Mouse (Mus musculus) ES-E14 (cell line): ENCODE data around the gene Gstt4. TPM values are rescaled to one million over a fixed set of nuclear protein-coding genes. Genes with fewer than 3 reads are reported as not detected.

Source experiments
- DNase-seq: peaks from one replicate; pipeline ENCODE4 v3.0.0-alpha.2; 2013; ENCODE audit warnings: low read depth, low spot score
- H3K27ac ChIP-seq: 2 replicates; pipeline ENCODE4 v1.5.1; 2012; ENCODE audit warnings: low read depth, mild to moderate bottlenecking, low read length, moderate library complexity, mixed read lengths; ENCODE audit not compliant: poor library complexity, insufficient read depth, severe bottlenecking
- H3K36me3 ChIP-seq: 2 replicates; pipeline ENCODE4 v1.6.1; 2012; ENCODE audit warnings: mild to moderate bottlenecking, low read length, moderate library complexity, mixed read lengths; ENCODE audit not compliant: control insufficient read depth, poor library complexity, insufficient read depth, severe bottlenecking
- H3K4me1 ChIP-seq, 2 experiments: fragments of 150-350 bp in 1 of 2; sonication (generic) in 1 of 2; 2 replicates each; pipeline ENCODE4 v1.6.1; 2012; ENCODE audit warnings: low read length in 2 of 2, mild to moderate bottlenecking in 1 of 2, mixed read lengths in 1 of 2; ENCODE audit not compliant: control insufficient read depth in 2 of 2, insufficient read depth in 2 of 2, poor library complexity in 1 of 2
- H3K4me3 ChIP-seq, 2 experiments: fragments of 150-350 bp in 1 of 2; sonication (generic) in 1 of 2; 2 replicates each; pipeline ENCODE4 v1.5.1; 2012; ENCODE audit warnings: low read length in 2 of 2, low read depth in 1 of 2, mild to moderate bottlenecking in 1 of 2, mixed read lengths in 1 of 2; ENCODE audit not compliant: insufficient read depth in 1 of 2, poor library complexity in 1 of 2, severe bottlenecking in 1 of 2
- H3K9ac ChIP-seq: 2 replicates; pipeline ENCODE4 v1.6.1; 2012; ENCODE audit warnings: low read depth, mild to moderate bottlenecking, low read length, mixed read lengths; ENCODE audit not compliant: poor library complexity, insufficient read depth, severe bottlenecking
- H3K9me3 ChIP-seq: fragments of 150-350 bp; sonication (generic); 2 replicates; pipeline ENCODE4 v1.6.1; 2012; ENCODE audit warnings: low read depth, mild to moderate bottlenecking, low read length; ENCODE audit not compliant: control insufficient read depth, insufficient read depth
- CHD2 ChIP-seq: IDR thresholded peaks from 2 replicates; pipeline ENCODE4 v1.6.1; 2014; ENCODE audit warnings: mild to moderate bottlenecking, low read depth, low read length, inconsistent platforms
- HCFC1 ChIP-seq: IDR thresholded peaks from 2 replicates; pipeline ENCODE4 v1.6.1; 2012; ENCODE audit warnings: low read length, inconsistent platforms, borderline replicate concordance; ENCODE audit not compliant: insufficient read depth
- MAFK ChIP-seq: IDR thresholded peaks from 2 replicates; pipeline ENCODE4 v1.6.1; 2014; ENCODE audit warnings: mild to moderate bottlenecking, low read depth, low read length, inconsistent platforms; ENCODE audit not compliant: insufficient read depth
- ZC3H11A ChIP-seq: IDR thresholded peaks from 2 replicates; pipeline ENCODE4 v1.6.1; 2012; ENCODE audit warnings: low read depth, mild to moderate bottlenecking, inconsistent platforms, low read length, borderline replicate concordance
- ZNF384 ChIP-seq: IDR thresholded peaks from 2 replicates; pipeline ENCODE4 v1.6.1; 2012; ENCODE audit warnings: low read depth, low read length, inconsistent platforms
- in situ Hi-C, 2 experiments: fragments of 600-800 bp; cut with MboI; formaldehyde crosslinking; loops; one replicate each; pipeline ENCODE4 v1.15.1; 2025; ENCODE audit warnings: low sequenced_read_pairs in 2 of 2, inconsistent platforms in 1 of 2; ENCODE audit not compliant: unreplicated experiment in 2 of 2
- total RNA-seq: library from RNA; depleted of rRNA; stranded (reverse); fragments of 300-350 nt; gene quantifications from 2 replicates; pipeline ENCODE4 v1.2.3, GENCODE M21; 2012

Gene Gstt4
- total RNA-seq, 1 experiment, result not detected

DNA sequence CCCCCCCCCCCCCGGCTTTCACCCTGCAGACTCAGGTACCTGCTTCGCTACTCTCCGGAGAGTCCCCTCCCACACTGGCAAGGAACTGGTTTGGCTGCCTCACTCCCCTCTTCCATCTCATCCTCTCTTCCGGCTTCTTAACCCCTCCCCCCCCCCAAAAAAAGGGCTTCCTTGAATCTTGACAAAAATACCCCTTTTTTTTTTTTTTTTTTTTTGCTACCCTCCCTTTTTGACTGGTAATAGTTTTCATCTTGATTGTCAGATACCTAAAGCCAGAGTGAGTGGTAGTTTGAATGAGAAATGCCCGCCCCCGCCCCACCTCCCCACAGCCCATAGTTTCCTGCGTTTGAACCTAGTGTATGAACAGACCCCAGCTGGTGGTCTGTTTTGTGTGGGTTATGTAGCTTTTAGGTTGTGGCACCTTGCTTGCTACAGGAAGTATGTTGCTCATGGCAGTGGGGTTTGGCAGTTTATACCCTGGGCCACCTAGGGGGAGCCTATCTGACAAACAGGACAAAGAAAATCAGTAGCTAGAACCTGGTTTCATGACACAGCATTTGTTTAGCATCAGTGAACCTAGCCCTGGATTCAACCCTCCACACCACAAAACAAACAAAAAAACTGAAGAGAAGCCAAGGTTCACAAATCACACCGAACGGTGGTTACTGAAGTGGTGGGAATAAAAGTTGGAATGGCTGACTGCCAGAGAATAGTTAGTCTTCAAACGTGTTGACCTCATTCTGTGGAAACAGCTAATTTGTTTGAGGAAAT, 13.6 kb upstream of the Gstt4 start:
- peaks cover 3% of the 10 kb centered on the region; the same call in 1 of the 2 replicates for H3K36me3 ChIP-seq
- peak overlapping the region; percentile 18 to 63; a peak in 3 of 4 replicates for H3K4me3 ChIP-seq
- TF ChIP-seq ZC3H11A, result no peak
- no peak for TF ChIP-seq MAFK
- no peak for TF ChIP-seq ZNF384
- no peak for TF ChIP-seq HCFC1
- no peak for TF ChIP-seq CHD2
- DNase-seq, result no peak
- H3K9ac ChIP-seq, result peak overlapping the region; percentile 46
- no peaks in the 10 kb centered on the region for H3K9me3 ChIP-seq
- H3K27ac ChIP-seq, result peak overlapping the region; percentile 94
- H3K4me1 ChIP-seq, result peaks cover 3 to 20% of the 10 kb centered on the region in 2 experiments
- in situ Hi-C loops, result no loop called here

GRCm38 (mm10) chr10:75835307-75835706, 13.0 kb upstream of the Gstt4 start:
- in situ Hi-C loops, result no loop called here
- peaks cover 3% of the 10 kb centered on the region; the same call in 1 of the 2 replicates for H3K36me3 ChIP-seq
- TF ChIP-seq MAFK (no peak), CHD2 (peak; percentile 54; the same call in 1 of the 2 replicates)
- H3K4me3 ChIP-seq, result peak overlapping the region; percentile 79 to 84
- peak overlapping the region; percentile 77 for H3K9ac ChIP-seq
- no peak for DNase-seq
- peaks cover 3 to 20% of the 10 kb centered on the region in 2 experiments for H3K4me1 ChIP-seq
- no peaks in the 10 kb centered on the region for H3K9me3 ChIP-seq
- H3K27ac ChIP-seq, result peak overlapping the region; percentile 94

- peak overlapping the region; percentile 94; the same call in 1 of the 2 replicates for H3K27ac ChIP-seq
- in situ Hi-C loops, result no loop called here
Observed at GRCm38 (mm10) chr10:75834721-75835120, 12.4 kb upstream of the Gstt4 start.

GRCm38 (mm10) chr10:75834250-75834649, 11.9 kb upstream of the Gstt4 start:
- peaks cover 3% of the 10 kb centered on the region; the same call in 1 of the 2 replicates for H3K36me3 ChIP-seq
- no peak for TF ChIP-seq CHD2
- TF ChIP-seq ZC3H11A, result no peak
- no peak for TF ChIP-seq ZNF384
- no peak; the same call in 1 of the 2 replicates for TF ChIP-seq HCFC1
- no peak for TF ChIP-seq MAFK
- H3K27ac ChIP-seq, result peak overlapping the region; percentile 65
- H3K4me3 ChIP-seq, result peak overlapping the region; percentile 79 to 84
- in situ Hi-C loops, result no loop called here
- peaks cover 3 to 20% of the 10 kb centered on the region in 2 experiments for H3K4me1 ChIP-seq
- H3K9ac ChIP-seq, result peak overlapping the region; percentile 83
- DNase-seq, result no peak
- H3K9me3 ChIP-seq, result no peaks in the 10 kb centered on the region

More at GRCm38 (mm10) chr10:75834721-75835120, 12.4 kb upstream of the Gstt4 start:
- peaks cover 3% of the 10 kb centered on the region; the same call in 1 of the 2 replicates for H3K36me3 ChIP-seq
- DNase-seq, result no peak
- peak overlapping the region; percentile 83 for H3K9ac ChIP-seq
- no peaks in the 10 kb centered on the region for H3K9me3 ChIP-seq
- TF ChIP-seq HCFC1 (no peak), ZNF384 (peak; percentile 80)
- H3K4me3 ChIP-seq, result peak overlapping the region; percentile 79 to 84
- peaks cover 3 to 20% of the 10 kb centered on the region in 2 experiments for H3K4me1 ChIP-seq
